ENCODE assay signal across 27 mouse cellular contexts in the genomic region with DNA sequence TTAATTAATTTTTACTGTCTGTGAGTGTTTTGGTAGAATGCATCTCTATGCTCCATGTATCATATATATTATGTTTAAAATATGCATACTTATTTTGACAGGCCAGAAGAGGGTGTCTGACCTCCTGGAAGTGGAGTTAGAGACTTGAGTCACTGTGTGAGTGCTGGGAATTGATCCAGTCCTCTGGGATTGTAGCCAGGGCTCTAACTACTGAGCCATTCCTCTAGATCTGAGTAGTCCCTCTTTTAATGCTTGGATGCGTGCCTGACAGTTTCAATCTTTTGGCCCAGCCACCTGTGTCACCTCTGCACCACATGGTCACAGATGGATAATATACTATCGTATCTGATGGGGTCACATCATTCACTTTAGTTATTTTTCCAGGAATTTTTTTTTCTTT.
A peak's percentile ranks its signal among the peaks of the same experiment; 100 is the strongest.
DNase-seq lines count a peak whose midpoint lies in the region; ATAC-seq and TF ChIP-seq lines count a peak whose summit lies in the region.
"Had no signal": no experiment of that assay in that cellular context is flagged by ENCODE, and none has a peak within 500 bp of the region (broad histone marks: within the 10 kb centered on the region; RNA-seq: fewer than 3 reads in every experiment).

No protein-coding gene starts in this region.

- no peaks in the 10 kb centered on the region; the same call in 1 of the 2 replicates for H3K4me1 ChIP-seq in lung, embryonic 14.5 days (ENCODE audit: insufficient read depth)
- no peaks in the 10 kb centered on the region for H3K4me1 ChIP-seq in midbrain, embryonic 14.5 days (ENCODE audit: control insufficient read depth, insufficient read depth, low read length)
- H3K4me1 ChIP-seq: embryonic facial prominence, embryonic 13.5 days; forebrain, embryonic 12.5 days; forebrain, embryonic 15.5 days; heart, embryonic 12.5 days; heart, embryonic 15.5 days; hindbrain, embryonic 12.5 days; hindbrain, embryonic 15.5 days had no signal

- no peak for ATAC-seq in cerebellum, adult (ENCODE audit: insufficient number of reproducible peaks, low FRiP score, low TSS enrichment)
- no peak for ATAC-seq in lung, embryonic 14.5 days (ENCODE audit: insufficient read depth)
- no peak for ATAC-seq in midbrain, embryonic 14.5 days (ENCODE audit: low FRiP score, low TSS enrichment)
- ATAC-seq: forebrain, embryonic 15.5 days; intestine, postnatal 0 days had no signal

- H3K27ac ChIP-seq in lung, embryonic 14.5 days (ENCODE audit: low read depth) = no peak overlapping the region
- H3K27ac ChIP-seq in midbrain, embryonic 14.5 days (replicated peaks; ENCODE audit: low read depth, low read length) = no peak overlapping the region
- H3K27ac ChIP-seq: embryonic facial prominence, embryonic 10.5 days; embryonic facial prominence, embryonic 13.5 days; forebrain, embryonic 12.5 days; forebrain, embryonic 15.5 days; heart, embryonic 15.5 days; hindbrain, embryonic 12.5 days; hindbrain, embryonic 15.5 days had no signal

- no peaks in the 10 kb centered on the region for H3K9me3 ChIP-seq in lung, embryonic 14.5 days (ENCODE audit: low read depth, low read length)
- H3K9me3 ChIP-seq in midbrain, embryonic 14.5 days (ENCODE audit: control insufficient read depth, low read length) = no peaks in the 10 kb centered on the region
- H3K9me3 ChIP-seq: embryonic facial prominence, embryonic 10.5 days; embryonic facial prominence, embryonic 13.5 days; forebrain, embryonic 12.5 days; forebrain, embryonic 15.5 days; heart, embryonic 12.5 days; heart, embryonic 15.5 days; hindbrain, embryonic 12.5 days; hindbrain, embryonic 15.5 days had no signal

- no peaks in the 10 kb centered on the region for H3K27me3 ChIP-seq in lung, embryonic 14.5 days (ENCODE audit: insufficient read depth, low read length)
- H3K27me3 ChIP-seq in midbrain, embryonic 14.5 days (ENCODE audit: control insufficient read depth, insufficient read depth, low read length) = no peaks in the 10 kb centered on the region
- H3K27me3 ChIP-seq: CH12.LX; embryonic facial prominence, embryonic 13.5 days; forebrain, embryonic 12.5 days; forebrain, embryonic 15.5 days; heart, embryonic 12.5 days; heart, embryonic 15.5 days; hindbrain, embryonic 12.5 days; hindbrain, embryonic 15.5 days had no signal

- no peak for TF ChIP-seq CTCF in lung, embryonic 14.5 days (IDR thresholded peaks at IDR 0.05; ENCODE audit: low read depth)

- no peak overlapping the region for H3K4me3 ChIP-seq in lung, embryonic 14.5 days (ENCODE audit: low read depth, low read length)
- no peak overlapping the region for H3K4me3 ChIP-seq in midbrain, embryonic 14.5 days (replicated peaks; ENCODE audit: low read depth, low read length)
- H3K4me3 ChIP-seq: embryonic facial prominence, embryonic 10.5 days; embryonic facial prominence, embryonic 13.5 days; erythroblast, embryonic 14.5 days; forebrain, embryonic 12.5 days; forebrain, embryonic 15.5 days; heart, embryonic 12.5 days; heart, embryonic 15.5 days; hindbrain, embryonic 12.5 days; hindbrain, embryonic 15.5 days had no signal

- 72% methylated on average over 2 of the region's 2 CpGs for WGBS in lung, embryonic 14.5 days
- WGBS in midbrain, embryonic 14.5 days = 91% methylated on average over 2 of the region's 2 CpGs

- DNase-seq in cerebellum, adult 9-10 months = peak; percentile 43
- peak; percentile 20 to 41 for DNase-seq in cerebellum, postnatal 14 days
- no peak for DNase-seq in cerebellum, adult 11-12 months
- DNase-seq in lung, embryonic 14.5 days = peak; percentile 16
- no peak for DNase-seq in lung, postnatal 25 days (ENCODE audit: low spot score)
- DNase-seq in midbrain, embryonic 14.5 days = no peak
- DNase-seq in spleen, postnatal 10 days (ENCODE audit: low spot score in 2 of 2) = no peak
- DNase-seq: adrenal gland, adult 8-10 months; adrenal gland, postnatal 25 days; B cell, adult 2 months; embryo, embryonic 11 days; gastrocnemius, postnatal 25 days; heart, adult 18-20 months; heart, postnatal 10 days had no signal

- H3K4me2 ChIP-seq in lung, embryonic 14.5 days = no peak overlapping the region
- H3K4me2 ChIP-seq in midbrain, embryonic 14.5 days (ENCODE audit: low read length) = no peak overlapping the region
- H3K4me2 ChIP-seq: embryonic facial prominence, embryonic 13.5 days; forebrain, embryonic 12.5 days; forebrain, embryonic 15.5 days; heart, embryonic 12.5 days; heart, embryonic 15.5 days; hindbrain, embryonic 12.5 days; hindbrain, embryonic 15.5 days had no signal

- H3K36me3 ChIP-seq in lung, embryonic 14.5 days (ENCODE audit: insufficient read depth) = no peaks in the 10 kb centered on the region
- no peaks in the 10 kb centered on the region for H3K36me3 ChIP-seq in midbrain, embryonic 14.5 days (ENCODE audit: control insufficient read depth, insufficient read depth, low read length)
- H3K36me3 ChIP-seq: embryonic facial prominence, embryonic 10.5 days; embryonic facial prominence, embryonic 13.5 days; forebrain, embryonic 12.5 days; forebrain, embryonic 15.5 days; G1E; heart, embryonic 12.5 days; heart, embryonic 15.5 days; hindbrain, embryonic 12.5 days; hindbrain, embryonic 15.5 days had no signal

- H3K9ac ChIP-seq in lung, embryonic 14.5 days = no peak overlapping the region
- H3K9ac ChIP-seq in midbrain, embryonic 14.5 days (replicated peaks; ENCODE audit: low read length) = no peak overlapping the region
- H3K9ac ChIP-seq: embryonic facial prominence, embryonic 13.5 days; forebrain, embryonic 12.5 days; forebrain, embryonic 15.5 days; heart, embryonic 12.5 days; heart, embryonic 15.5 days; hindbrain, embryonic 12.5 days; hindbrain, embryonic 15.5 days had no signal

Comparison
In these comparisons a context has a peak if more than half of its experiments do, and no peak if none do; other contexts are left out.
1. DNase-seq: peak in cerebellum, adult 9-10 months (single experiment), cerebellum, postnatal 14 days (2 of 2) and lung, embryonic 14.5 days (single experiment); none in cerebellum, adult 11-12 months (single experiment), lung, postnatal 25 days (single experiment), midbrain, embryonic 14.5 days (single experiment) and spleen, postnatal 10 days (0 of 2).